Mouse (Mus musculus) stomach, postnatal 0 days (tissue): ENCODE results near the gene Fam198a. TPM values are rescaled to one million over a fixed set of nuclear protein-coding genes. Genes with fewer than 3 reads are reported as not detected.

ENCODE experiments used
- ATAC-seq: fragments of 200-750 bp; cut with Nextera tagmentation; 2 replicates; pipeline ENCODE4 v1.8.0; 2017; ENCODE audit not compliant: low FRiP score, low TSS enrichment
- DNase-seq: peaks from one replicate; pipeline ENCODE4 v3.0.0-alpha.2; 2016; ENCODE audit warnings: low spot score
- H3K27ac ChIP-seq: fragments of 300-500 bp; sonication (generic); replicated peaks from 2 replicates; pipeline ENCODE4 v1.5.1; 2014; ENCODE audit warnings: mild to moderate bottlenecking, control low read depth
- H3K27me3 ChIP-seq: fragments of 300-500 bp; sonication (generic); 2 replicates; pipeline ENCODE4 v1.6.1; 2014; ENCODE audit warnings: low read length; ENCODE audit not compliant: control insufficient read depth, insufficient read depth
- H3K36me3 ChIP-seq: fragments of 300-500 bp; sonication (generic); 2 replicates; pipeline ENCODE4 v1.6.1; 2014; ENCODE audit warnings: low read length, mixed read lengths; ENCODE audit not compliant: control insufficient read depth, insufficient read depth
- H3K4me1 ChIP-seq: fragments of 300-500 bp; sonication (generic); replicated peaks from 2 replicates; pipeline ENCODE4 v1.6.1; 2014; ENCODE audit warnings: antibody characterized with exemption; ENCODE audit not compliant: control insufficient read depth, insufficient read depth
- H3K4me2 ChIP-seq: fragments of 300-500 bp; sonication (generic); replicated peaks from 2 replicates; pipeline ENCODE4 v1.6.1; 2014; ENCODE audit warnings: low read depth, mild to moderate bottlenecking, control low read depth, moderate library complexity
- H3K4me3 ChIP-seq: fragments of 300-500 bp; sonication (generic); 2 replicates; pipeline ENCODE4 v1.5.1; 2014; ENCODE audit warnings: low read depth, low read length, control low read depth
- H3K9ac ChIP-seq: fragments of 300-500 bp; sonication (generic); 2 replicates; pipeline ENCODE4 v1.6.1; 2014; ENCODE audit warnings: mild to moderate bottlenecking, low read length, control low read depth, mixed read lengths
- H3K9me3 ChIP-seq: fragments of 300-500 bp; sonication (generic); 2 replicates; pipeline ENCODE4 v1.6.1; 2016; ENCODE audit warnings: low read length; ENCODE audit not compliant: control insufficient read depth
- CTCF ChIP-seq: IDR thresholded peaks from 2 replicates; pipeline ENCODE4 v1.5.1; 2016; ENCODE audit warnings: antibody characterized with exemption, low read depth, mild to moderate bottlenecking, moderate library complexity
- EP300 ChIP-seq: optimal IDR thresholded peaks from 2 replicates; pipeline ENCODE3; 2016; ENCODE audit warnings: antibody characterized with exemption
- WGBS: fragments of 180-500 bp; shearing (Covaris S2); extraction: QIAGEN DNeasy Blood & Tissue Kit; methylation state at CpG from one replicate; pipeline ENCODE4 v1.1.7; 2014; 5-methylcytosine and 5-hydroxymethylcytosine counted together
- polyA plus RNA-seq: library from polyadenylated mRNA; unstranded; fragments of >200 nt; fragmentation: Nextera tagmentation; extraction: Ambion mirVana; gene quantifications from 2 replicates; pipeline ENCODE4 v1.2.1, GENCODE M21; 2015

Fam198a gene
- polyA plus RNA-seq, 1 experiment from 2014 or later = 2.7 TPM

- WGBS = 82% methylated on average over 4 of the region's 4 CpGs
- Histone ChIP-seq H3K27ac (no peak overlapping the region), H3K27me3 (no peaks in the 10 kb centered on the region), H3K4me3 (no peak overlapping the region), H3K9ac (no peak overlapping the region), H3K36me3 (no peaks in the 10 kb centered on the region), H3K4me2 (no peak overlapping the region), H3K4me1 (no peaks in the 10 kb centered on the region), H3K9me3 (no peaks in the 10 kb centered on the region)
- ATAC-seq = no peak
- DNase-seq = no peak
- TF ChIP-seq CTCF = no peak
- no peak for TF ChIP-seq EP300
Observed at GRCm38 (mm10) chr9:121934856-121935255, 15.9 kb upstream of the Fam198a start.

GRCm38 (mm10) chr9:121936952-121937351 is 13.8 kb upstream of the Fam198a start:
- TF ChIP-seq EP300 (no peak), CTCF (no peak)
- no peak for DNase-seq
- Histone ChIP-seq H3K9ac (no peak overlapping the region), H3K27ac (no peak overlapping the region), H3K4me3 (no peak overlapping the region), H3K27me3 (no peaks in the 10 kb centered on the region), H3K36me3 (no peaks in the 10 kb centered on the region), H3K4me2 (no peak overlapping the region), H3K4me1 (no peaks in the 10 kb centered on the region), H3K9me3 (no peaks in the 10 kb centered on the region)
- 55% methylated on average over 1 of the region's 1 CpGs for WGBS
- no peak for ATAC-seq

- H3K4me3 ChIP-seq = no peak overlapping the region; the same call in 1 of the 2 replicates
- no peaks in the 10 kb centered on the region for H3K27me3 ChIP-seq
- no peak for DNase-seq
- 72% methylated on average over 6 of the region's 6 CpGs for WGBS
- TF ChIP-seq EP300 (no peak), CTCF (no peak)
- peak overlapping the region; percentile 42; the same call in 1 of the 2 replicates for H3K4me2 ChIP-seq
- peak; percentile 10; the same call in 1 of the 2 replicates for ATAC-seq
- H3K9me3 ChIP-seq = no peaks in the 10 kb centered on the region
- H3K9ac ChIP-seq = no peak overlapping the region
- no peak overlapping the region for H3K27ac ChIP-seq
- H3K36me3 ChIP-seq = no peaks in the 10 kb centered on the region
- no peaks in the 10 kb centered on the region for H3K4me1 ChIP-seq
Observed at GRCm38 (mm10) chr9:121937451-121937864, 13.3 kb upstream of the Fam198a start.

GRCm38 (mm10) chr9:121937944-121938355 is 12.8 kb upstream of the Fam198a start:
- Histone ChIP-seq H3K4me1 (no peaks in the 10 kb centered on the region), H3K4me2 (peak overlapping the region; percentile 42), H3K36me3 (no peaks in the 10 kb centered on the region), H3K27ac (no peak overlapping the region), H3K9me3 (no peaks in the 10 kb centered on the region), H3K4me3 (peak overlapping the region; percentile 33), H3K27me3 (no peaks in the 10 kb centered on the region), H3K9ac (0 out of 2 replicates have a peak overlapping the region, but pooled peaks have one; percentile 31)
- TF ChIP-seq EP300 (no peak), CTCF (no peak)
- DNase-seq (no peak), ATAC-seq (peak; percentile 45)
- 48% methylated on average over 21 of the region's 21 CpGs for WGBS

GRCm38 (mm10) chr9:121943005-121943404 is 7.8 kb upstream of the Fam198a start:
- Histone ChIP-seq H3K27me3 (no peaks in the 10 kb centered on the region), H3K27ac (no peak overlapping the region), H3K4me2 (no peak overlapping the region), H3K4me1 (no peaks in the 10 kb centered on the region), H3K4me3 (no peak overlapping the region), H3K36me3 (no peaks in the 10 kb centered on the region), H3K9me3 (no peaks in the 10 kb centered on the region), H3K9ac (no peak overlapping the region)
- TF ChIP-seq CTCF (no peak), EP300 (no peak)
- DNase-seq (no peak), ATAC-seq (no peak)
- WGBS = 82% methylated on average over 3 of the region's 3 CpGs

GRCm38 (mm10) chr9:121943628-121944027 is 7.2 kb upstream of the Fam198a start:
- ATAC-seq = no peak
- no peak for DNase-seq
- H3K9me3 ChIP-seq = no peaks in the 10 kb centered on the region
- no peaks in the 10 kb centered on the region for H3K4me1 ChIP-seq
- H3K27me3 ChIP-seq = no peaks in the 10 kb centered on the region
- H3K36me3 ChIP-seq = no peaks in the 10 kb centered on the region
- no peak overlapping the region for H3K27ac ChIP-seq
- WGBS = 86% methylated on average over 3 of the region's 3 CpGs
- H3K4me2 ChIP-seq = no peak overlapping the region
- H3K4me3 ChIP-seq = no peak overlapping the region
- TF ChIP-seq CTCF (no peak), EP300 (no peak)
- H3K9ac ChIP-seq = no peak overlapping the region
